Mouse (Mus musculus) embryonic facial prominence, embryonic 14.5 days (tissue): ENCODE results near the gene Rp9. TPM values are rescaled to one million over a fixed set of nuclear protein-coding genes. Genes with fewer than 3 reads are reported as not detected.

ENCODE experiments used
- ATAC-seq: fragments of 200-750 bp; cut with Nextera tagmentation; 2 replicates; pipeline ENCODE4 v1.8.0; 2017; ENCODE audit warnings: low read depth, moderate number of reproducible peaks, moderate TSS enrichment
- DNase-seq: peaks from one replicate; pipeline ENCODE4 v3.0.0-alpha.2; 2015; ENCODE audit warnings: low spot score
- H3K27ac ChIP-seq: fragments of 300-500 bp; sonication (generic); replicated peaks from 2 replicates; pipeline ENCODE4 v1.5.1; 2014; ENCODE audit warnings: low read depth, mild to moderate bottlenecking, low read length, moderate library complexity
- H3K27me3 ChIP-seq: fragments of 300-500 bp; sonication (generic); replicated peaks from 2 replicates; pipeline ENCODE4 v1.6.1; 2014; ENCODE audit warnings: low read length; ENCODE audit not compliant: control insufficient read depth, insufficient read depth
- H3K36me3 ChIP-seq: fragments of 300-500 bp; sonication (generic); 2 replicates; pipeline ENCODE4 v1.6.1; 2014; ENCODE audit warnings: low read length, mixed read lengths; ENCODE audit not compliant: control insufficient read depth, insufficient read depth
- H3K4me1 ChIP-seq: fragments of 300-500 bp; sonication (generic); 2 replicates; pipeline ENCODE4 v1.6.1; 2014; ENCODE audit warnings: antibody characterized with exemption, low read length; ENCODE audit not compliant: control insufficient read depth, insufficient read depth
- H3K4me2 ChIP-seq: fragments of 300-500 bp; sonication (generic); 2 replicates; pipeline ENCODE4 v1.6.1; 2014; ENCODE audit warnings: low read depth, mild to moderate bottlenecking, low read length, moderate library complexity, mixed read lengths
- H3K4me3 ChIP-seq: fragments of 300-500 bp; sonication (generic); 2 replicates; pipeline ENCODE4 v1.5.1; 2014; ENCODE audit warnings: low read depth, mild to moderate bottlenecking, low read length
- H3K9ac ChIP-seq: fragments of 300-500 bp; sonication (generic); 2 replicates; pipeline ENCODE4 v1.6.1; 2014; ENCODE audit warnings: low read depth, mild to moderate bottlenecking, low read length, moderate library complexity, mixed read lengths
- H3K9me3 ChIP-seq: fragments of 300-500 bp; sonication (generic); 2 replicates; pipeline ENCODE4 v1.6.1; 2016; ENCODE audit warnings: low read length; ENCODE audit not compliant: control insufficient read depth
- WGBS: fragments of 180-500 bp; shearing (Covaris S2); extraction: QIAGEN DNeasy Blood & Tissue Kit; methylation state at CpG from one replicate; pipeline ENCODE4 v1.1.7; 2014; 5-methylcytosine and 5-hydroxymethylcytosine counted together
- polyA plus RNA-seq: library from polyadenylated mRNA; unstranded; fragments of >200 nt; fragmentation: Nextera tagmentation; extraction: Ambion mirVana; gene quantifications from 2 replicates; pipeline ENCODE4 v1.2.1, GENCODE M21; 2014

Gene Rp9
- polyA plus RNA-seq, 1 experiment from 2014 or later, result 61.5 TPM

DNA sequence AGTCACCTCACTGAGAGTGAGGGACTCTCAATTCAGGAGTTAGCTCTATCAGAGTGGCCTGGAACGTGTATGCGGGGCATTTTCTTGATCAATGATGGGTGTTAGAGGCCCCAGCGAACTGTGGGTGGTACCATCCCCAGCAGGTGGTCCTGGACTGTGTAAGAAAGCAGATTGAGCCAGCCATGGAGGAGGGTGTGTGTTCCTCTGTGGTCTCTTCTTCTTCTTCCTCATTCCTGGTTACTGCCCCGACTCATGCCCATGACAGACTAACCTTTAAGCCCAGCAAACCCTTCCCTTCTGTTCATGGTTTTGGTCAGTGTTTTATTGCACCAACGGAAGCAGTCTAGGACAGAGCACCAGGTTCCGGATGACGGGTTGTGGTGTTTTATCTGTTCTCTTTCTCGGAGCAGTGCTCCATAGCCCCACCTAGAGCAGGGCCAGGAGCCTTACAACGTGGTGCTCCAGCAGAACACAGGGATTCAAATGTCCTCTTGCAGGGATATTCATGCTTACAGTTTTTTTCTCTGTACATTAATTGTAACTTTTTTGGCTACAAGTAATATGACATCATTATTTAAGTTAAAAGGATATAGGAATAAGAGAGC, 24.8 kb upstream of the Rp9 start:
- H3K9me3 ChIP-seq, result no peaks in the 10 kb centered on the region
- ATAC-seq, result no peak
- no peak overlapping the region for H3K4me3 ChIP-seq
- WGBS, result 82% methylated on average over 9 of the region's 9 CpGs
- H3K4me1 ChIP-seq, result no peaks in the 10 kb centered on the region
- DNase-seq, result no peak
- H3K9ac ChIP-seq, result no peak overlapping the region
- 0 out of 2 replicates have a peak, but pooled peaks cover 4% of the 10 kb centered on the region for H3K36me3 ChIP-seq
- no peak overlapping the region for H3K27ac ChIP-seq
- no peak overlapping the region for H3K4me2 ChIP-seq
- no peaks in the 10 kb centered on the region for H3K27me3 ChIP-seq

DNA sequence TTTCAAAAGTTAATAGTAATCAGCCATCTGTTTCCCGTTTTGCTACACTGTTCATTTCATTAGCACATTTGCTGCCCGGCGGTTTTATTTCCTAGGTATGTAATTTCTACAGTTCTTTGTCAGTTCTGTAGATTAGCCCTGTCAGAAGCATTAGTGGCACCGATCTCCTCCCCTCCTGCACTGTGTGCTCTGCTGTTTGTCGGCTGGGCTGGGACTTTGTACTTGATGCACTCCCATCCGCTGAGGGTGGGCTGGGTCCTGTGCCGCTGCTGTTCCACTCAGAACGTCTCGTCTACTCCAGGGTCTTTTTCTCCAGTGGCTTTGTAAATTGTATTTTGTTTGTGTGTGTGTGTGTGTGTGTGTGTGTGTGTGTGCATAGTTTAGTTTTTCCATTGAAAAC, 19.4 kb upstream of the Rp9 start:
- ATAC-seq (no peak), DNase-seq (no peak)
- 48% methylated on average over 9 of the region's 9 CpGs for WGBS
- Histone ChIP-seq H3K27ac (no peak overlapping the region), H3K4me3 (no peak overlapping the region), H3K9ac (no peak overlapping the region), H3K9me3 (no peaks in the 10 kb centered on the region), H3K27me3 (no peaks in the 10 kb centered on the region), H3K4me1 (no peaks in the 10 kb centered on the region), H3K4me2 (no peak overlapping the region), H3K36me3 (no peaks in the 10 kb centered on the region)

DNA sequence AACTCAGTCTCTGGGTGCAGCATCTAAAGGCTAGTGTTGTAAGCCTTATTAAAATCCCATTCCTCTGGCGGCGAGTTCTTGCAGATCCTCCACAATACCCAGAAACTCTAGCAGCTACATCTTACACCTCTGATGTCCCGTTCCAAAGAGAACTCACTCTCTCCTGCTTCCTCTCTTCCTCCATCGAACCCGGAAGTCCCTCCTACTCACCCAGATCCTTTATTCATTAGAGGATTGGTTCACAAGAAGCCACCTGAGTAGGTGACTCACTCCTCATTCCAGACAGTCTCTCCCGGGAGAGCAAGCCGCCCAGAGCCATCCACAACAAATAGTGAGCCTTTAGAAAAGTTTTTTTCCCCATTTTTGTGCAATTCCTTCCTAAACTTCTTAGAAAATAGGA, 16.7 kb upstream of the Rp9 start:
- Histone ChIP-seq H3K4me2 (no peak overlapping the region), H3K36me3 (no peaks in the 10 kb centered on the region), H3K27ac (no peak overlapping the region), H3K9me3 (no peaks in the 10 kb centered on the region), H3K9ac (no peak overlapping the region), H3K4me1 (no peaks in the 10 kb centered on the region), H3K4me3 (no peak overlapping the region), H3K27me3 (no peaks in the 10 kb centered on the region)
- DNase-seq (no peak), ATAC-seq (no peak)
- WGBS, result 90% methylated on average over 7 of the region's 7 CpGs

DNA sequence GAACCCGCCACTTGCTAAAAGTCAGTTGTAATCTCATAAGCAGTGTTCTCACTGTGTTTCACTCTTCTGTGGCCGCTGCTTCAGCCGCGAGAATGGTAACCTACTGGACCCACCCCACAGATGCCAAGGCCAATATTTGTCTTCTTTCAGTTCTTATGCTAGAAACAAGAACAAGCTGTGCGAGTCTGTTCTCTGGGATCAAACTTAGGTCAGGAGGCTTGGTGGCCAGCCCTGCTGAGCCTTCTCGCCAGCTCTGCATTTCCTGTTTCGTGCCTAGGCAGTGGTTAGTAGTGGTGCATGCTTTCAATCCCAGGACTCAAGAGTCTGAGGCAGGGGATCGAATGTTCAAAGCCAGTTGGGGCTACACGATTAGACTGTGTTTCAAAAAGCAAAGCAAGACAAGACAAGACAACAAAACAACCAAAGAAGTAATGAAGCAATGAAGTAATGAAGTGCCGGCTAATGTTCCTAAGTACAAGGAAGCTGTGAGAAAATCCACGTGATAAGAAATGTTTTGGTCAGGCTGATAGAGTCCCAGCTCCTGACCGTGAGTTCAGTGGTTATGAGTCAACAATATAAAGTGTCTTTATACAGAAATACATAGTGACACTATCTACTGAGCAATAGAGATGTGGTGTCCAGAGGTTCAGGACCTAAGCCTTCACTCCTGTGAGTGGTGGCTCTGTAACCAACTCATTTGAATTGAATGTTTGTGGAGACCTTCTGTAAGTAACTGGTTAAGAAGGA, 15.2 kb upstream of the Rp9 start:
- H3K27ac ChIP-seq, result no peak overlapping the region
- no peaks in the 10 kb centered on the region for H3K36me3 ChIP-seq
- ATAC-seq (no peak), DNase-seq (no peak)
- H3K4me2 ChIP-seq, result no peak overlapping the region
- WGBS, result 79% methylated on average over 12 of the region's 12 CpGs
- H3K9me3 ChIP-seq, result no peaks in the 10 kb centered on the region
- no peak overlapping the region for H3K4me3 ChIP-seq
- H3K27me3 ChIP-seq, result no peaks in the 10 kb centered on the region
- no peak overlapping the region for H3K9ac ChIP-seq
- H3K4me1 ChIP-seq, result no peaks in the 10 kb centered on the region

DNA sequence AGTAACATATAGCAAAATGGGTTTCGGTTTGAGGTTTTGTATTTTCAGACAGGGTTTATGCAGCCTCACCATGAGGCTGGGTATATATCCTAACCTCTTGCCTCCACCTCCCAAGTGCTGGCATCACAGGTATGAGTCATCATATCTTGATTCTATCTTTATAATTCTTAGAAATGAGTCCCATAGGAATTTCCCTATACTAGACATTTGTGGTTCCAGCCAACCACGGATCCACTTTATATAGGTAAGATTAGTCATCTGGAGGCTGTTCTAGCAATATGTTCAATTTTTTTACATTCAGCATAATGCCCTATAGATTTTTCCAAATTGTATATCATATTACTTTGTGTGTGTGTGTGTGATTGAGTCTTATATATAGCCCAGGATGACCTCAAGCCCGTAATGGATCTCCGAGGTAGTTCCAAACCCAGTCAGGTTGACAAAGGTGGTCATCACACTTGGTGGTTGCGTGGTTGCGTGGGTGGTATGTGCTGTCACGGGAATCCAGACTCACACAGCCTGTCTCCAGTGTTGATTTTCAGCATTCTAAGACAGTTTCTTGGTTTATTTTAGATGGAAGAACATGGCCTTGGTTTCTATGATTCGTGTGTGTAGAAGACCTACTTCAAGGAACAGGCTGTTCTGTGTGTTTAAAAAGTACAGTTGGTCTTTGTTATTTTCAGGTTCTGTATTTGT, 14.5 kb upstream of the Rp9 start:
- H3K4me2 ChIP-seq, result no peak overlapping the region
- no peak for DNase-seq
- WGBS, result 91% methylated on average over 8 of the region's 8 CpGs
- H3K27ac ChIP-seq, result no peak overlapping the region
- H3K9ac ChIP-seq, result no peak overlapping the region
- H3K4me3 ChIP-seq, result no peak overlapping the region
- H3K4me1 ChIP-seq, result no peaks in the 10 kb centered on the region
- no peaks in the 10 kb centered on the region for H3K36me3 ChIP-seq
- no peak for ATAC-seq
- H3K9me3 ChIP-seq, result no peaks in the 10 kb centered on the region
- H3K27me3 ChIP-seq, result no peaks in the 10 kb centered on the region

DNA sequence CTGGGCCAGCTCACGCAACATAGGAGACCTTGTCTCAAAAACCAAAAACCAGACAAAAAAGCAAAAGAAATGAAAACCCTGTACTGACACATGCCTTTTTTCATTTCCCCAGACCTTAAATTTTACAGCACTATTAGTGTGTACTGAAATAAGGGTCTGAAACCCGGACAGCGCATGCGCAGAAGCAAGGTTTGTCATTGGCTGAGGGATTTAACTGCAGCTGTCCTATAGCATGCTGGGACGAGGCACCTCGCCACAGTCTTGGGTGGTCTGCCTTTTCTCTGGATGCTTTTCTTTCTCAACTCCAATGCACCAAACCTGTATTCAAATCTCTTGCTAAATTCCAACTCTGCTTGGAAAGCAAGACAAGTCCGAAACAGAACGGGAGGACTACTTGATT, 9.4 kb upstream of the Rp9 start:
- Histone ChIP-seq H3K9ac (no peak overlapping the region), H3K4me3 (no peak overlapping the region), H3K4me1 (peaks cover 6% of the 10 kb centered on the region; the same call in 1 of the 2 replicates), H3K4me2 (no peak overlapping the region), H3K27ac (no peak overlapping the region), H3K27me3 (no peaks in the 10 kb centered on the region), H3K36me3 (no peaks in the 10 kb centered on the region), H3K9me3 (no peaks in the 10 kb centered on the region)
- 88% methylated on average over 8 of the region's 8 CpGs for WGBS
- ATAC-seq, result no peak
- DNase-seq, result no peak

DNA sequence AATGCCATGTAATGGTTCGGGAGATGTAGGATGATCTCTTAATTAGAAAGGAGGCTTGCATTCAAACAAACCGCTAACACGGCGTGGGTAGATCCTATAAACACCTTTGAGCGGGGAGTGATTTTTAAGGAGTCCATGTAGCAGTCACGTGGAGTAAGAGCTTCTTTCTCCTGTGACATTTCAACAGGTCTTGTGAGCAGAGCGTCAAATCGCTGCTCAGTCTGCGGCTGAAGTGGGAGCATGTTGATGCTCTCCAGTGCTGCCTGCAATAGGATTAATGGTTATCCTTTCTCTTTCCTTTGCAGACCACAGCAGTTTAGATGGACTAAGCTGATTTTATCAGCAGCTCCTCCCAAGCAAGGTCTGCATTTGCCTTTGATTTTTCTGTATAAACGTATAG, 6.7 kb upstream of the Rp9 start:
- H3K27me3 ChIP-seq, result no peaks in the 10 kb centered on the region
- H3K4me1 ChIP-seq, result peaks cover 6% of the 10 kb centered on the region; the same call in 1 of the 2 replicates
- ATAC-seq (no peak), DNase-seq (peak; percentile 35)
- no peaks in the 10 kb centered on the region for H3K9me3 ChIP-seq
- WGBS, result 5% methylated on average over 10 of the region's 10 CpGs
- H3K4me3 ChIP-seq, result peak overlapping the region; percentile 54
- H3K9ac ChIP-seq, result peak overlapping the region; percentile 62
- no peak overlapping the region; the same call in 1 of the 2 replicates for H3K27ac ChIP-seq
- H3K4me2 ChIP-seq, result peak overlapping the region; percentile 68
- no peaks in the 10 kb centered on the region for H3K36me3 ChIP-seq

DNA sequence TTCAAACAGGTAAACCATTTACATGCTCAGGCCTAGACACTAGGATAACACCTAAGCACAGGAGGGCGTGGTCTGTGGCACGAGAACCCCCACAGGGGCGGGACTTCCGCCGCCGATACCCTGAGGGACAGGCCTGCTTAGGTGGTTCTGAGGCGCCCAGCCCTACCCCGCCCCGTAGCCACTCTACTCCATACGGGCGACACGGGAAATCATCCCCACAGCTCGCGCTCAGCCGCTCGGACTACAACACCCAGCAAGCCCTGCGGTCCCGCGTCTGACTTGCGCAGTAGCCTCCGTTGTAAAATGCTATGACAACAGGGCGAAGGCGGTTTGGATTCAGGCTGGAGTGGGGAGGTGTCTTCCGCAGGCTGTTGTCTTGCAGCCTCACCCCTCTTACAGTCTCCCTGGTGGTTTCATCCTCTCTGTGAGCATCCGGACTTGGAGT, 5.9 kb upstream of the Rp9 start, which contains the start of gene Bbs9:
Gene Bbs9 (plus strand): TSS at position 292 of the 445 bp plus-strand sequence.
- Histone ChIP-seq H3K9me3 (no peaks in the 10 kb centered on the region), H3K27ac (peak within 1 kb of the TSS; percentile 48), H3K4me1 (peaks cover 6% of the 10 kb centered on the region; the same call in 1 of the 2 replicates), H3K4me3 (peak within 1 kb of the TSS; percentile 54), H3K36me3 (no peaks in the 10 kb centered on the region), H3K9ac (peak within 1 kb of the TSS; percentile 62), H3K27me3 (no peaks in the 10 kb centered on the region), H3K4me2 (peak within 1 kb of the TSS; percentile 68)
- ATAC-seq (peak; percentile 100), DNase-seq (peak; percentile 97)
- WGBS, result 0% methylated on average over 25 of the region's 25 CpGs
